Mouse (Mus musculus) brain, embryonic 14.5 days (tissue): ENCODE measurements at regions not wholly inside any gene's neighbourhood (a gene's known extent, or its start where the extent isn't known, plus 50 kb on each side); places are given as distances from the start of the nearest gene placed in this dataset.

Experiments
- DNase-seq: peaks from one replicate; pipeline ENCODE4 v3.0.0-alpha.2; 2011; ENCODE audit warnings: low read depth
- CTCF ChIP-seq: fragments of 200-500 bp; IDR thresholded peaks from 2 replicates; pipeline ENCODE4 v1.5.1; 2012; ENCODE audit warnings: inconsistent platforms, mild to moderate bottlenecking, moderate library complexity, borderline replicate concordance; ENCODE audit not compliant: insufficient read depth, insufficient read length; ENCODE audit errors: extremely low read depth
- POLR2A ChIP-seq: fragments of 200-500 bp; IDR thresholded peaks from 2 replicates; pipeline ENCODE4 v1.6.1; 2012; ENCODE audit warnings: mild to moderate bottlenecking, inconsistent platforms, borderline replicate concordance; ENCODE audit not compliant: poor library complexity, insufficient read depth, insufficient read length, severe bottlenecking; ENCODE audit errors: extremely low read depth

- DNase-seq: no peak
- TF ChIP-seq CTCF: no peak
- no peak for TF ChIP-seq POLR2A
Observed at GRCm38 (mm10) chr15:68512431-68512830, 2011.7 kb upstream of the Lrrc6 start.

DNA sequence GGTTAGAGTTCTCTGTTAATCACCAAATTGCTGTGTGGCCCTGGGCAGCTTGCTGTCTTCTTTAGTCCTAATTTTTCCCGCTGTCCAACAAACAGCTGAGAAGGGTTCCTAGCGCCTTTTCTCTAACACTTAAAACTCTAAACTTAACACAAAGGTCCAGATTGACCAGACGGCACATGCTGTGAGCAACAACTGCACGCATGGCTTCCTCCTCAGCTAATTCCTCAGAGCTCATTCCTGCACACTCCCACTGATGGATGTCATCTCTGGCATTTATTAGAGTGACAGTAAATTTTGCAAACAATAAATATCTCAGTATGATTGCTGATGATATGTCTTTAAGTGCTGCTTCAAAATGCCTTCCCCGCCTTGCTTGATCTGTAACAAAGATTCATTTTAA is 2007.5 kb upstream of the Lrrc6 start:
- no peak for DNase-seq
- no peak for TF ChIP-seq POLR2A
- no peak for TF ChIP-seq CTCF

GRCm38 (mm10) chr15:68506093-68506492 is 2005.4 kb upstream of the Lrrc6 start:
- TF ChIP-seq CTCF (no peak), POLR2A (no peak)
- no peak for DNase-seq

DNA sequence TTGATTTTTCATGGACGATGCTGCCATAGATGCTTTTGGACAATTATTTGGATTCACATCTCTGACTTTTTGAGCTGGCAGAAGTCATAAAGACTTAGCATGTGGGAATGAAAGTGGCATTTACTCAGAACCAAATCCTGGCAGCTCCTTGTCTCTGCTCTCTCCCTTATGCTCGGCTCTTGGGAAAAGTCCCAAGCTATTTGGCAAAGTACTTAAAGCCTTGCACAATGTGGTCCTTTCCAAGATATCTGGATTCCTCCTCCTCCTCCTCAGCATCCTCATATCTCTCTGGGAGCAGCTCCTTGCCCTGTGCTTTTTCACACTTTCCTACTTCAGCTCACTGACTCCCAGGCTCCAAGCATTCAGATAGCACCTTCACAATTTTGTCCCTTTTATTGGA is 1995.7 kb upstream of the Lrrc6 start:
- TF ChIP-seq CTCF (no peak), POLR2A (no peak)
- DNase-seq: peak; percentile 65

DNA sequence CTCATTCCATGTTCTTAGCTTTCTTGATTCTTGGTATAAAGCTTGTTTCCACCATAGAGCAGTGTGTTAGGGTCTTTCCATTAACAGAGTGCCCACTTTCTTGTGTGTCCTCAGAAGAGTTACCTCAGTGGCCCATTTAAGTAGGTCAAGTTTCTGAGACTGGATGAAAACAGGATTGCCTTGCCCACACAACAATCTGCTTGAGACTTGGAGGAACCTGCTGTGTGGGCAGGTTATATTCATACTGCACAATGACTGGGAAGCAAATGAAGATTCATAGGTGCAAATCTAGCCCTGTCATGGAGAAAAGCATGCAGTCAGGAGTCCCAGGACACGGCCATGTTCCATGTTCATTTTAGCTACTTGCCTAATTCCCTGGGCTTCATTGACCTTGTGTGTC is 1984.1 kb upstream of the Lrrc6 start:
- TF ChIP-seq CTCF (no peak), POLR2A (no peak)
- no peak for DNase-seq

- TF ChIP-seq CTCF: no peak
- TF ChIP-seq POLR2A: no peak
- DNase-seq: no peak
Observed at GRCm38 (mm10) chr15:68477745-68478144, 1977.0 kb upstream of the Lrrc6 start.

DNA sequence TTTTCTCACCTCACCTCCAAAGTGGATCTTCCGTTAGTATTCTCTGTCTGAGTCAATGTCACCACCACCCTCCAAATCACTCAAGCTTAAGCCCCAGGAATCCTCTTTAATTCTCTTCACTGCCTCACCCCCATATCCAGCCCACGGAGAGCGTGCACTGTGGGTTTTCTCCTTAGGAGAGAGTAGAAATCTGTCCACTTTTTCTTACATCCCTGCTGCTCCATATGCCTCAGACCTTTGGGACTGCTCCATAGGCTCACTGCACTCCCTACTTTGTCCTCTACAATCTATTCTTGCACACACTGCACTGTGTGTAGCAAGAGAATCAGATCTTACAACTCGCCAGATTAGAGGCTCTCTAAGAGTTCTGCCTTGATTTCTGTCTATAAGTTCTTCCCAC is 1971.2 kb upstream of the Lrrc6 start:
- TF ChIP-seq CTCF: no peak
- TF ChIP-seq POLR2A: no peak
- DNase-seq: no peak

DNA sequence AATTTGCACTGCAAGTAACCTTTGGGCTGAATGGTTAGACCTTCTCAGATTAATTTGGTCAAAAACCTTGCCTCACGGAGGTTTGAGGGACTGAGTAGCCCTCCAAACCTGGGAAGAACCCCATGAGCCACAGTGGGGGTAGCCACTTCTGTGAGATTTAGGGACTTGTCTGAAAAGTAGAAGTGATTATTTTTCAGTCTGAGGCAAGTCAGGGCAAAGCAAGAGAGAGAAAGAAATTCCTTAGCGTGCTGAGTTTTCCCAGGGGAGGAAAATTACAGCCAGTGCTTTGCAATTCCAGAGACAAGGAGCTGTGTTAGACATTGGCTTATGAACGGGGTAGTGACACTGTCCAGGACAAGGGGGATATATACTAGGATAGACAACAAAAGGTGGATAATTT is 1962.1 kb upstream of the Lrrc6 start:
- no peak for TF ChIP-seq POLR2A
- no peak for TF ChIP-seq CTCF
- no peak for DNase-seq

DNA sequence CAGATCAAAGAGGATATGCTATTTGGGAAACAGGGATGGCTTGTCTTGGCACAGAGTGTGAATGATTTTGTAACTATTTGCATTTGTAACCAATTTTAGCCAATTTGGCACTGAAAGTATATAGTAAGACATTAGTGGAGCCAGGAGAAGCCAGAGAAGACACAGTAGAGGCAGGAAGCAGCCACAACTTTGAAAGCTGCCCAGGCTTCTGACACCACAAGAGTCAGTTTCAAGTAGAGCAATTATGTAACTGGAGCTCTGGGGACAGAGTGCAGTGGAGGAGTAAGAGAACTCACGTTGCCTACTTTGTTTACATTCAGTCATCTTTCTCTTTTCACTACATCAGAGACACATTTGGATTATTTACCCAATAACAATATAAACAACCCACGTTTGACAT is 1956.5 kb upstream of the Lrrc6 start:
- no peak for DNase-seq
- TF ChIP-seq CTCF: no peak
- no peak for TF ChIP-seq POLR2A

DNA sequence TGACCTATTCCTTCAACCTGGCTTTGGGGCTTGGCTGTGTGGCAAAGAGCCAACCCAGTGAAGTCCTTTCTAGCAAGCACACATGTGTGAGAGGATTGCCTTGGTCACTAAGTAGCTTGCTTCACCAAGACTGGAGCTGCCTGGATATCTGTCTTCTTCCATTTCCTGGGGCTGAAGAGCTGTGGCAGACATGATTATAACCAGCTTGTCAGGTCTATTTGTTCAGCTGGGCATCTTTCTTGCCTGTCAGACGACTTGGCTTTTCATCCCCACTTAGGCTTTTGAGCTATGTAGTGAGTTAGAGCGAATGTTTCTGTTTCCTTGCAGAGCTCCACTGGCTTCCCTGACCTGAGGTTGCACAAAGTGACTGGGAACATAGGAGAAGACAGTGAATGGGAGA is 1951.3 kb upstream of the Lrrc6 start:
- TF ChIP-seq POLR2A: no peak
- no peak for TF ChIP-seq CTCF
- no peak for DNase-seq

- TF ChIP-seq POLR2A: no peak
- no peak for TF ChIP-seq CTCF
- peak; percentile 44 for DNase-seq
Observed at GRCm38 (mm10) chr15:68445341-68445740, 1944.6 kb upstream of the Lrrc6 start.

DNA sequence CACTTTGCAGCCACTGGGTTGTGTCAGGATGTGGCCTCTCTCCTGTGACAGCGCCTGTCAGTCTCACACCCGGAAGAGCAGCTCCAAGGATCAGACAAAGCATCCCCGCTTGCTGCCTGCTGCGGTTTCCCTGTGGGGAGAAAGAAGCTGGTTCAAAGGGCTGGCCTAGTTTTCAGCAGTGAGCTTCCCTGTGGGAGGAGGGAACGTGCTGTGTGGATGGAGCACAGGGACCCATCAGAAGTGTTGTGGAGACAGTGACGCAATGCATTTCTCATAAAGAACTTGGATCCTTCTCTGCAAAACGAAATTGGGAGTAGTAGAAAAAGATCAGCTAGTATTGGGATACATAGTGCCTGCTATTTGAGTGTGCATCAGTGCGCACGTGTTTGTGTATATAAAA is 1939.9 kb upstream of the Lrrc6 start:
- TF ChIP-seq POLR2A: no peak
- no peak for TF ChIP-seq CTCF
- no peak for DNase-seq

DNA sequence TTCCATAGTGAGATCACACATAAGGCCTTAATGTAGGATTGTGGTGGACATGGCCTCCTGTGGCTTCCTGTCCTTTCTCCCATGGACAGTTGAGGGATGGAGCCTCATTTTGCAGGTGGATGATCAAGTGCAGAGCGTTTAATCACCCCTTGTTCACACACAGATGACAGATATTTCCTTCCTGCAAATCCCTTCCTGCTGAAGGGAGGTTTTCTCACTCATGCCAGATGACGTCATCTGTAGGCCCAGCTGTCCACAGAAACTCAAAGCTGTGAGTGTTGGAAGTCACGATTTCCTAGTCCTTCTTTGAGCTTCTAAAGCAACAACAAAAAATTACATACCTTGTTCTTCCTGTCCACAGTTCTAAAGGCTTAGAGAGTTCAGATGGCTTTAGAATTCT is 1935.3 kb upstream of the Lrrc6 start:
- DNase-seq: peak; percentile 41
- TF ChIP-seq CTCF (no peak), POLR2A (no peak)

GRCm38 (mm10) chr15:68431251-68431650 is 1930.5 kb upstream of the Lrrc6 start:
- TF ChIP-seq POLR2A (no peak), CTCF (no peak)
- no peak for DNase-seq
